Mouse (Mus musculus) hindbrain, embryonic 13.5 days (tissue): ENCODE data around the gene Zfp972. TPM values are rescaled to one million over a fixed set of nuclear protein-coding genes. Genes with fewer than 3 reads are reported as not detected.
"Not testable (repeated sequence)": the region's sequence is repeated elsewhere in the genome, so short reads cannot be mapped to it uniquely, and the experiment has no call there.

Experiments
- ATAC-seq: fragments of 200-750 bp; cut with Nextera tagmentation; 2 replicates; pipeline ENCODE4 v1.8.0; 2017; ENCODE audit warnings: moderate TSS enrichment; ENCODE audit not compliant: low FRiP score
- H3K27ac ChIP-seq: fragments of 300-500 bp; sonication (generic); 2 replicates; pipeline ENCODE4 v1.5.1; 2015; ENCODE audit warnings: inconsistent platforms, mild to moderate bottlenecking, moderate library complexity
- H3K27me3 ChIP-seq: fragments of 300-500 bp; sonication (generic); 2 replicates; pipeline ENCODE4 v1.6.1; 2015; ENCODE audit warnings: mild to moderate bottlenecking, inconsistent platforms
- H3K36me3 ChIP-seq: fragments of 300-500 bp; sonication (generic); 2 replicates; pipeline ENCODE4 v1.6.1; 2015; ENCODE audit warnings: mild to moderate bottlenecking, inconsistent platforms
- H3K4me1 ChIP-seq: fragments of 300-500 bp; sonication (generic); replicated peaks from 2 replicates; pipeline ENCODE4 v1.6.1; 2015; ENCODE audit warnings: inconsistent platforms
- H3K4me2 ChIP-seq: fragments of 300-500 bp; sonication (generic); 2 replicates; pipeline ENCODE4 v1.6.1; 2015; ENCODE audit warnings: inconsistent platforms, mild to moderate bottlenecking, moderate library complexity
- H3K4me3 ChIP-seq: fragments of 300-500 bp; sonication (generic); 2 replicates; pipeline ENCODE4 v1.5.1; 2015; ENCODE audit warnings: mild to moderate bottlenecking, inconsistent platforms
- H3K9ac ChIP-seq: fragments of 300-500 bp; sonication (generic); 2 replicates; pipeline ENCODE4 v1.6.1; 2015; ENCODE audit warnings: mild to moderate bottlenecking, inconsistent platforms
- H3K9me3 ChIP-seq: fragments of 300-500 bp; sonication (generic); 2 replicates; pipeline ENCODE4 v1.6.1; 2016; ENCODE audit warnings: inconsistent platforms
- WGBS: fragments of 180-500 bp; shearing (Covaris S2); methylation state at CpG from one replicate; pipeline ENCODE4 v1.1.7; 2015; 5-methylcytosine and 5-hydroxymethylcytosine counted together
- polyA plus RNA-seq: library from polyadenylated mRNA; unstranded; fragments of >200 nt; fragmentation: Nextera tagmentation; extraction: Ambion mirVana; gene quantifications from 2 replicates; pipeline ENCODE4 v1.2.1, GENCODE M21; 2015

Zfp972 gene
- polyA plus RNA-seq = 0.55 and 0.62 TPM in 2 replicates

DNA sequence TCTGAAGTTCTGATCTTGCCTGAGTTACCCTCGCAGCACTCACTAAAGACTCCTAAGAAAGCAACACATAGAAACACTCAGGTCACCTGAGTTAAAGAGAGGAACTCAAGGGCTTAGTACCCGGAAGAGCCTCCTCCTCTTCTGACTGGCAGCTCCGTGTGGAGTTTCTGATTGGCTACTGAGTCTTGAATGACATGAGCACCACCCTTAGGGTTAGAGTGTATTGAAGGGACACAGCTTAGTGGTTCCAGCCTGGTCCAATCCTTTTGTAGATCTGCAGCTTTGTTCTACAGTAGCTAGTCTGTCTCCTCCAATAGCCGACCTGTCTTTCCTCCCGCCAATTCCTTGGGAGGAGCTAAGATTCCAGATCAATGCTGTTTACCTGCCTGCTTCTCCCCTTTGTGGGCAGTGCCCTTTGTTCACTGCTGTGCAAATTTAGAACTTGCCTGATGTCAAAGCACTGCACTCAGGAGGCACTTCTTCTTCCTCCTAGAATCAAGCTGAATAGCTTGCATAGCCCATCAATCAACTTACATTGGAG, at the start of gene Zfp972:
TSS of gene Zfp972 (minus strand) at position 51 of the 541 bp plus-strand sequence.
- not testable (repeated sequence) for H3K27ac ChIP-seq, H3K27me3 ChIP-seq, ATAC-seq, H3K4me2 ChIP-seq, H3K9me3 ChIP-seq, H3K4me3 ChIP-seq, H3K9ac ChIP-seq, H3K36me3 ChIP-seq, H3K4me1 ChIP-seq
- whole genome bisulfite sequencing = 63% methylated on average over 4 of the region's 5 CpGs

DNA sequence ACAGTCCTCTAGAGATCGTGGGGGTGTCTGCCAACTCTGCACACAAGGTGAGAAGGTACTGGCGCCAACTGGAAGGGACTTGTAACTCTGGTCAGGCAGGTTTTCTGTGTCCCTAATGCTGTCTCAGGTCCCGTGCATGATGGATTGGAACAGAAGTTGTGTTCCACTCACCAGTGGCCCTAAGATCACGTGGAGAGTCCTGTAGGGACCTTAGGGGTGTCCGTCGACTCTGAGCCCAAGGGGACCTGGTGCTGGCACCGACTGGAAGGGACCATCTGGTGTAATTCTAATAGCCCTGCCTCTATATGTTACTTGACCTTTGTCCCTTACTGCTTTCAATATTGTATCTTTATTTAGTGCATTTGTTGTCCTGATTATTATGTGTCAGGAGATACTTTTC, 49.4 kb upstream of the Zfp972 start:
- ATAC-seq, H3K4me3 ChIP-seq, H3K4me1 ChIP-seq, H3K27me3 ChIP-seq, H3K9ac ChIP-seq, H3K36me3 ChIP-seq, H3K27ac ChIP-seq, H3K9me3 ChIP-seq, H3K4me2 ChIP-seq: not testable (repeated sequence)
- WGBS = 83% methylated on average over 7 of the region's 7 CpGs

DNA sequence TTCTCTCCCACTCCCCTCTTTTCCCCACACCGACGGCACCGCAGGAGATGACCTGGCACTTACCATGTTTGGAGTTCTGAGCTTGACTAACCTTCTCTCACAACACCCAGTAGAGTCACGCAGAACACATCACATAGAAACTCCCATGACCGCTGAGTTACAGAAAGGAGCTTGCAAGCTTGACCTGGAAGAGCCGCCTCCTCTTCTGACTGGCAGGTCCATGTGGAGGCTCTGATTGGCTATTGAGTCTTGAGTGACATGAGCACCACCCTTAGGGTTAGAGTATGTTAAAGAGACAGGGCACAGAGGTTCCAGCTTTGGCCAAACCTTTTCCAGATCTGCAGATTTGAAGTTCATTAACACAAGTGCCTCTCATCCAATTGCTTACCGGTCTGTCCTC, 31.7 kb upstream of the Zfp972 start, which contains the start of gene Gm14326:
TSS of gene Gm14326 (minus strand) at position 153 of the 400 bp plus-strand sequence.
- not testable (repeated sequence) for ATAC-seq, H3K4me1 ChIP-seq, H3K27me3 ChIP-seq, H3K9me3 ChIP-seq, H3K27ac ChIP-seq, H3K36me3 ChIP-seq
- H3K4me2 ChIP-seq = peak within 1 kb of the TSS; percentile 51
- WGBS = 0% methylated on average over 4 of the region's 7 CpGs
- H3K9ac ChIP-seq = peak within 1 kb of the TSS; percentile 67; the same call in 1 of the 2 replicates
- H3K4me3 ChIP-seq = peak within 1 kb of the TSS; percentile 47

DNA sequence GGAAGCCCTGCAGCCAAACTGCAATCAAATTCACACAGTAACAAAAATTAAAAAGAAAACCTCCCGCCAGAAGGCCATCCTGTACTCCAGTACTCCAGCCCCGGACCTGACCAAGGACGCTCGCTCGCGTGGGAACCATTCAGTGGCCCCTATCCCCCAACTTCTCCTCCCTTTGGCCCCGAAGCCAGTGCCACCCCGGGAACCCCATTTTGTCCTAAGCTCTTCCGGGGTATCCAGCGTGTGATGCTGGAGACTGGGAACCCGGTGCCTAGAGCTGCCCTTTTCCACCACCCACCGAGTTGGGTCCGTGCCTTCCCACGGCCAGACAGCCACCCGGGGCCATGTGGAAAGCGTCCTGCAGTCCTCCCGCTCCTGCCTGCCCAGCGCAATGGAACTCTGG, 31.3 kb upstream of the Zfp972 start:
- not testable (repeated sequence) for H3K36me3 ChIP-seq, H3K27ac ChIP-seq, H3K4me1 ChIP-seq, H3K9me3 ChIP-seq, H3K27me3 ChIP-seq, ATAC-seq
- under 1% methylated on average over 18 of the region's 18 CpGs for WGBS
- Histone ChIP-seq H3K4me2 (peak overlapping the region; percentile 51), H3K4me3 (peak overlapping the region; percentile 47), H3K9ac (peak overlapping the region; percentile 67; the same call in 1 of the 2 replicates)

DNA sequence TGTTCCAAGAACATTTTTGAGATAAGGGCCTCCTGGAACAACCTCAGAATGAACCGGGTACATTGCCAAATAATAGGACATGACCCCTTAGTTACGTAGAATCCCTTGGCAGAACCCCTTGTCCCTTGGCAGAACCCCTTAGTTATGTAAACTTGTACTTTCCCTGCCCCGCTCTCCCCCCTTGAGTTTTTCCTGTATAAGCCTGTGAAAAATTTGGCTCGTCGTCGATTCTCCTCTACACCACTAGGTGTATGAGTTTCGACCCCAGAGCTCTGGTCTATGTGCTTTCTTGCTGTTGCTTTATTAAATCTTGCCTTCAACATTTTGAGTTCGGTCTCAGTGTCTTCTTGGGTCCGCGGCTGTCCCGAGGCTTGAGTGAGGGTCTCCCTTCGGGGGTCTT, 22.1 kb downstream of the Zfp972 start:
- WGBS = no CpG with 5 or more reads among the region's 12 CpGs
- not testable (repeated sequence) for H3K27me3 ChIP-seq, H3K9ac ChIP-seq, H3K4me2 ChIP-seq, H3K27ac ChIP-seq, H3K9me3 ChIP-seq, H3K4me3 ChIP-seq, H3K4me1 ChIP-seq, H3K36me3 ChIP-seq, ATAC-seq

DNA sequence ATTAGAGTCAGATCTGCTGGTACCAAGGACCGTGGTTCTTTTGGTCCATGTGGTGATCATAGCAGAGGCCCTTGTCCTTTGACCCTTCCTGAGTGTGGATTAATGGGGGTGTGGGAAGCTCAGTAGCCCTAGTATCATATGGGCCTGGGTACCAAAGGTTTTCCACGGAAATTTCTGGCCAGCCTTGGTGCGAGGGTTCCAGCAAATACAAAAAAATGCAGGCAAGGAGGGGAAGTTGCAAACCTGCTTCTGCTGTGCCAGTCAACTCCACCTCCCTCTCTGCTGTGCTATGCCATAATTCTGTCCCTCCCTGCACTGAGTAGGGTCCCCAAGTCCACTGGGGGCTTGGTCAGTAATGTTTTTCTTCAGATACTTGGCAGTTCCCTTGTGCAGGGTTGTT, 27.2 kb downstream of the Zfp972 start:
- not testable (repeated sequence) for H3K9me3 ChIP-seq, H3K4me3 ChIP-seq, H3K27me3 ChIP-seq, H3K4me1 ChIP-seq, H3K27ac ChIP-seq, H3K36me3 ChIP-seq, ATAC-seq, H3K9ac ChIP-seq, H3K4me2 ChIP-seq
- WGBS = 75% methylated on average over 2 of the region's 3 CpGs

DNA sequence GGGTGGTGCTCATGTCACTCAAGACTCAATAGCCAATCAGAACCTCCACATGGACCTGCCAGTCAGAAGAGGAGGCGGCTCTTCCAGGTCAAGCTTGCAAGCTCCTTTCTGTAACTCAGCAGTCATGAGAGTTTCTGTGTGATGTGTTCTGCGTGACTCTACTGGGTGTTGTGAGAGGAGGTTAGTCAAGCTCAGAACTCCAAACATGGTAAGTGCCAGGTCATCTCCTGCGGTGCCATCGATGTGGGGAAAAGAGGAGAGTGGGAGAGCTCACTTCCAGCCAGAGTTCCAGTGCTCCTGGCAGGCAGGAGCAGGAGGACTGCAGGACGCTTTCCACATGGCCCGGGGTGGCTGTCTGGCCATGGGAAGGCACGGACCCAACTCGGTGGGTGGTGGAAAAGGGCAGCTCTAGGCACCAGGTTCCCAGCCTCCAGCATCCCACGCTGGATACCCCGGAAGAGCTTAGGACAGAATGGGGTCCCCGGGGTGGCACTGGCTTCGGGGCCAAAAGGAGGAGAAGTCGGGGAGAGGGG, 28.3 kb downstream of the Zfp972 start, which contains the start of gene Gm14327:
TSS of gene Gm14327 (plus strand) at position 51 of the 533 bp plus-strand sequence.
- Histone ChIP-seq H3K4me3 (peak within 1 kb of the TSS; percentile 12; the same call in 1 of the 2 replicates), H3K4me2 (0 out of 2 replicates have a peak within 1 kb of the TSS, but pooled peaks have one; percentile 6)
- not testable (repeated sequence) for H3K9ac ChIP-seq, H3K27me3 ChIP-seq, H3K4me1 ChIP-seq, H3K36me3 ChIP-seq, H3K27ac ChIP-seq, H3K9me3 ChIP-seq, ATAC-seq
- WGBS = 46% methylated on average over 12 of the region's 13 CpGs

DNA sequence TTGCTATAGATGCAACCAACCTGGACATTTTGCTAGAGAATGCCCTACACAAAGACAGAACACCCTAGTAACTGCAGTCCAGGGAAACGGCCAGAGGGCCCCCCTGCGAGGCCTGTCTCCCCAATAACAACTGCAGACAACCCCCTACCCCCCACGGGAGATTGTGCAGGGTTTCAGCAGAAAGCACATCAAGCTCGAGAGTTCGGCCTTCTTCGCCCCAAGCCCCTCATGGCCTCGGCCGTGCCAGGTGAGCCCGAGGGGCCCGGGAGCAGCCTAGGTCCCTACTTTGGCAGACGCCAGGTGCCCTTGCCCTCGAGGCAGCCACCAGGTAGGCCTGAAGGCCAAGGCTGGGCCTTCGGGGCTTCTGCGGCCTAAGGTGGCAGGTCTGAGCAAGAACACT, 37.7 kb downstream of the Zfp972 start:
- H3K9me3 ChIP-seq, H3K27ac ChIP-seq, H3K4me1 ChIP-seq, H3K9ac ChIP-seq, ATAC-seq, H3K4me3 ChIP-seq, H3K4me2 ChIP-seq, H3K27me3 ChIP-seq, H3K36me3 ChIP-seq: not testable (repeated sequence)
- WGBS = 93% methylated on average over 13 of the region's 14 CpGs

DNA sequence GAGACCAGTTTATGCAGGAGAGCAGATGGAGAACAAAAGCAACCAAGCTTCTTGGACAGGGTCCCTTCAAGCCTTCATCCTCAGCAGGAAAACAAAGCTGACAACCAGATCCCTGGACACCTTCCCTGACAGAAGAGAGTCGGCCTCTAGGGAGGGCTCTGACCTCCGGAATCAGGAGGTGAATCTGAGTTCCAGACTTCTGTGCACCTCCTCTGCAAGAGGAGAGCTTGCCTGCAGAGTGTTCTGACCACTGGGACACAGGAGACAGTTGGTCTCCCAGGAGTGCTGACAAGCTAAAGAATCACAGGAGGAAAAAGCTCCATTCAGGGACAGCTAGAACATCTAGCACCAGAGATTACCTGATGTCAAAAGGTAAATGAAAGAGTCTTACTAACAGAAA, 63.2 kb downstream of the Zfp972 start:
- H3K9me3 ChIP-seq, H3K27me3 ChIP-seq, H3K4me2 ChIP-seq, H3K4me1 ChIP-seq, H3K36me3 ChIP-seq, H3K9ac ChIP-seq, ATAC-seq, H3K4me3 ChIP-seq, H3K27ac ChIP-seq: not testable (repeated sequence)
- WGBS = 93% methylated on average over 2 of the region's 2 CpGs

Other genes starting within 250 kb of the Zfp972 start
- 5.2 and 7.2 TPM in 2 replicates for gene Gm14322, start 166.3 kb downstream of the Zfp972 start, polyA plus RNA-seq
- gene Gm14325, start 85.3 kb downstream of the Zfp972 start, polyA plus RNA-seq = 38.4 and 39.6 TPM in 2 replicates
- 2.5 and 2.9 TPM in 2 replicates for gene Gm14327, start 28.5 kb downstream of the Zfp972 start, polyA plus RNA-seq
- gene Gm14326, start 31.7 kb upstream of the Zfp972 start, polyA plus RNA-seq = 12.3 and 12.5 TPM in 2 replicates
- gene Zfp971, start 97.7 kb upstream of the Zfp972 start, polyA plus RNA-seq = 9.3 and 9.8 TPM in 2 replicates
- gene Zfp931, start 152.9 kb upstream of the Zfp972 start, polyA plus RNA-seq = 12.0 and 14.3 TPM in 2 replicates
- gene Phactr3, start 193.4 kb upstream of the Zfp972 start, polyA plus RNA-seq = 39.9 and 42.1 TPM in 2 replicates